Mouse (Mus musculus): ENCODE measurements around the gene Pdlim5. TPM values are rescaled to one million over a fixed set of nuclear protein-coding genes. Genes with fewer than 3 reads are reported as not detected.

The Pdlim5 gene
- polyA plus RNA-seq, 1 experiment, result 192 TPM

GRCm38 (mm10) chr3:142345235-142346125 lies 50.0 kb downstream of the Pdlim5 start:
- TF ChIP-seq CTCF (IDR thresholded peaks at IDR 0.05; ENCODE audit: borderline replicate concordance, insufficient read depth, low read length), result no peak
- TF ChIP-seq POLR2A (IDR thresholded peaks at IDR 0.05; ENCODE audit: low read depth, low read length), result no peak
- Histone ChIP-seq H3K4me1 (ENCODE audit: control insufficient read depth, insufficient read depth, low read length) (peaks cover 4% of the 10 kb centered on the region), H3K4me3 (ENCODE audit: insufficient read depth, low read length) (no peak overlapping the region), H3K27ac (ENCODE audit: insufficient read depth, low read length) (peak overlapping the region; percentile 92)

- Histone ChIP-seq H3K4me1 (ENCODE audit: control insufficient read depth, insufficient read depth, low read length) (peaks cover 5% of the 10 kb centered on the region), H3K27ac (ENCODE audit: insufficient read depth, low read length) (no peak overlapping the region), H3K4me3 (ENCODE audit: insufficient read depth, low read length) (no peak overlapping the region)
- TF ChIP-seq POLR2A (IDR thresholded peaks at IDR 0.05; ENCODE audit: low read depth, low read length) (no peak), CTCF (IDR thresholded peaks at IDR 0.05; ENCODE audit: borderline replicate concordance, insufficient read depth, low read length) (no peak)
These were observed 51.7 kb downstream of the Pdlim5 start for GRCm38 (mm10) chr3:142343786-142344185.

GRCm38 (mm10) chr3:142340701-142341100 lies 54.8 kb downstream of the Pdlim5 start:
- Histone ChIP-seq H3K4me3 (ENCODE audit: insufficient read depth, low read length) (no peak overlapping the region), H3K27ac (ENCODE audit: insufficient read depth, low read length) (no peak overlapping the region), H3K4me1 (ENCODE audit: control insufficient read depth, insufficient read depth, low read length) (peaks cover 2% of the 10 kb centered on the region)
- TF ChIP-seq POLR2A (IDR thresholded peaks at IDR 0.05; ENCODE audit: low read depth, low read length) (no peak), CTCF (IDR thresholded peaks at IDR 0.05; ENCODE audit: borderline replicate concordance, insufficient read depth, low read length) (no peak)

- no peak for TF ChIP-seq CTCF (IDR thresholded peaks at IDR 0.05; ENCODE audit: borderline replicate concordance, insufficient read depth, low read length)
- TF ChIP-seq POLR2A (IDR thresholded peaks at IDR 0.05; ENCODE audit: low read depth, low read length), result no peak
- peaks cover 2% of the 10 kb centered on the region for H3K4me1 ChIP-seq (ENCODE audit: control insufficient read depth, insufficient read depth, low read length)
- no peak overlapping the region for H3K4me3 ChIP-seq (ENCODE audit: insufficient read depth, low read length)
- H3K27ac ChIP-seq (ENCODE audit: insufficient read depth, low read length), result no peak overlapping the region
These were observed 55.9 kb downstream of the Pdlim5 start for GRCm38 (mm10) chr3:142339440-142340251.

- no peak overlapping the region for H3K27ac ChIP-seq (ENCODE audit: insufficient read depth, low read length)
- H3K4me1 ChIP-seq (ENCODE audit: control insufficient read depth, insufficient read depth, low read length), result peaks cover 2% of the 10 kb centered on the region
- TF ChIP-seq POLR2A (IDR thresholded peaks at IDR 0.05; ENCODE audit: low read depth, low read length) (no peak), CTCF (IDR thresholded peaks at IDR 0.05; ENCODE audit: borderline replicate concordance, insufficient read depth, low read length) (no peak)
- H3K4me3 ChIP-seq (ENCODE audit: insufficient read depth, low read length), result no peak overlapping the region
These were observed 57.4 kb downstream of the Pdlim5 start for GRCm38 (mm10) chr3:142338058-142338457.

- Histone ChIP-seq H3K4me1 (ENCODE audit: control insufficient read depth, insufficient read depth, low read length) (peaks cover 6% of the 10 kb centered on the region), H3K27ac (ENCODE audit: insufficient read depth, low read length) (peak overlapping the region; percentile 10; the same call in 1 of the 2 replicates), H3K4me3 (ENCODE audit: insufficient read depth, low read length) (no peak overlapping the region)
- TF ChIP-seq POLR2A (IDR thresholded peaks at IDR 0.05; ENCODE audit: low read depth, low read length), result no peak
- no peak for TF ChIP-seq CTCF (IDR thresholded peaks at IDR 0.05; ENCODE audit: borderline replicate concordance, insufficient read depth, low read length)
These were observed 61.0 kb downstream of the Pdlim5 start for GRCm38 (mm10) chr3:142334496-142334895.

GRCm38 (mm10) chr3:142333458-142333857 lies 62.0 kb downstream of the Pdlim5 start:
- no peak for TF ChIP-seq POLR2A (IDR thresholded peaks at IDR 0.05; ENCODE audit: low read depth, low read length)
- no peak for TF ChIP-seq CTCF (IDR thresholded peaks at IDR 0.05; ENCODE audit: borderline replicate concordance, insufficient read depth, low read length)
- Histone ChIP-seq H3K4me3 (ENCODE audit: insufficient read depth, low read length) (no peak overlapping the region), H3K4me1 (ENCODE audit: control insufficient read depth, insufficient read depth, low read length) (peaks cover 4% of the 10 kb centered on the region), H3K27ac (ENCODE audit: insufficient read depth, low read length) (no peak overlapping the region)

GRCm38 (mm10) chr3:142332716-142333115 lies 62.8 kb downstream of the Pdlim5 start:
- Histone ChIP-seq H3K27ac (ENCODE audit: insufficient read depth, low read length) (peak overlapping the region; percentile 72), H3K4me1 (ENCODE audit: control insufficient read depth, insufficient read depth, low read length) (peaks cover 6% of the 10 kb centered on the region), H3K4me3 (ENCODE audit: insufficient read depth, low read length) (no peak overlapping the region)
- no peak for TF ChIP-seq CTCF (IDR thresholded peaks at IDR 0.05; ENCODE audit: borderline replicate concordance, insufficient read depth, low read length)
- TF ChIP-seq POLR2A (IDR thresholded peaks at IDR 0.05; ENCODE audit: low read depth, low read length), result no peak

- no peak for TF ChIP-seq CTCF (IDR thresholded peaks at IDR 0.05; ENCODE audit: borderline replicate concordance, insufficient read depth, low read length)
- TF ChIP-seq POLR2A (IDR thresholded peaks at IDR 0.05; ENCODE audit: low read depth, low read length), result no peak
- Histone ChIP-seq H3K27ac (ENCODE audit: insufficient read depth, low read length) (peak overlapping the region; percentile 80), H3K4me3 (ENCODE audit: insufficient read depth, low read length) (no peak overlapping the region), H3K4me1 (ENCODE audit: control insufficient read depth, insufficient read depth, low read length) (peaks cover 6% of the 10 kb centered on the region)
These were observed 63.5 kb downstream of the Pdlim5 start for GRCm38 (mm10) chr3:142331872-142332554.

All from embryonic fibroblast, embryonic 13.5 days (primary cell).